Mouse (Mus musculus): ENCODE measurements at regions not wholly inside any gene's neighbourhood (a gene's known extent, or its start where the extent isn't known, plus 50 kb on each side); places are given as distances from the start of the nearest gene placed in this dataset.

- DNase-seq = no peak
Measured at GRCm38 (mm10) chr12:11981743-11982142, 280.2 kb upstream of the Fam49a start.

DNA sequence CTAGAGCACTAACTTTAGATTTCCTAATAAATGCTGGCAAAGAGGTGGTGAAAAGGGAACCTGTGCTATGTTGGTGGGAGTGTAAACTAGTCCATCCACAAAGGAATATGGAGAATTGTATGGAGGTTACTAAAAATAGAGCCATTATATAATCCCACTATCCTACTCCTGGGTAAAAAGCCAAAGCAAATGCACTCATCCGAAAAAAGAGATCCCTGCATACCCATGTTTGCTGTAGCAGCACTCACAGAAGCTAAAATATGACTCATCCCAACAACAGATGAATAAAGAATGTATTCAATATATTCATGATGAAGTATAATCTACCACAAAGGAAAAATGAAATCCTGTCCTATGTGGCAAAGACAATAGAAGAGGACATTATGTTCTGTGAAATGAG lies 268.4 kb upstream of the Fam49a start:
- no peak for DNase-seq

DNA sequence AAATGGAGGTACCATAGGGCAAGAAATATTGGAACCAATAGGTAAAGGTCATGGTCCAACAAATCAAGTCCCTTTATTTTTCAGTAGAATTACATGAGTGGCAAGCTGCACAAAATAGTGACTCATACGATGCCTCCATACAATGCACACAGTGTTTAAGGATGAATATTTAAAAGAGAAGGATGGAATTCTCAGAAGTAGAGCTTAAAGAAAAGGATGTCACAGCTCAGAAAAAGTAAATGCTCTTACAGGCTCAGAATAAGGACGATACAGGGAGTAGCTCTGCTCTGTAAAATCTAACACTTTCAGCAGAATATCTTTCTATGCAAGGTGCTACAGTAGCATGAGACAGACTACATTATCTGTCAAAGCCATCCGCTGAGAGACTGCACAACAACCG lies 262.7 kb upstream of the Fam49a start:
- no peak for DNase-seq

- no peak for DNase-seq
Measured at GRCm38 (mm10) chr12:12002414-12002813, 259.5 kb upstream of the Fam49a start.

DNA sequence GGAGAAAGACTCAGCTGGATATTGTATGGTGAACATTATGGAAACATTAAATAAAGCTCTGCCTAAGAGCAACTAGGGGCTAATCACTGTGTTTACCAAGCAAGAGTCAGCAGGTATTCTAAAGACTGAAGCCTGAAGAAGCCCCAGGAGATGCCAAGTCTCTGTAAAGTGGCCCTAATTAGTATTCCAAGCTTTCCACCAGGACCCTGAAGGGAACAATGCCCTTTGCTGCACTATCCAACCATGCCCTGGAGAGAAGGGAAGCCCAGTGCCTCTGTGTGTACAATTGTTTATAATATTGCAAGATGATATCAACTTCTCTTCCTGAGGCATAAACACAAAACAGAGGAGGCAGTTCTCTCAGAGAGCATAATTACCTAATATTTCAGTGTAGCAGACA lies 251.3 kb upstream of the Fam49a start:
- no peak for DNase-seq

DNA sequence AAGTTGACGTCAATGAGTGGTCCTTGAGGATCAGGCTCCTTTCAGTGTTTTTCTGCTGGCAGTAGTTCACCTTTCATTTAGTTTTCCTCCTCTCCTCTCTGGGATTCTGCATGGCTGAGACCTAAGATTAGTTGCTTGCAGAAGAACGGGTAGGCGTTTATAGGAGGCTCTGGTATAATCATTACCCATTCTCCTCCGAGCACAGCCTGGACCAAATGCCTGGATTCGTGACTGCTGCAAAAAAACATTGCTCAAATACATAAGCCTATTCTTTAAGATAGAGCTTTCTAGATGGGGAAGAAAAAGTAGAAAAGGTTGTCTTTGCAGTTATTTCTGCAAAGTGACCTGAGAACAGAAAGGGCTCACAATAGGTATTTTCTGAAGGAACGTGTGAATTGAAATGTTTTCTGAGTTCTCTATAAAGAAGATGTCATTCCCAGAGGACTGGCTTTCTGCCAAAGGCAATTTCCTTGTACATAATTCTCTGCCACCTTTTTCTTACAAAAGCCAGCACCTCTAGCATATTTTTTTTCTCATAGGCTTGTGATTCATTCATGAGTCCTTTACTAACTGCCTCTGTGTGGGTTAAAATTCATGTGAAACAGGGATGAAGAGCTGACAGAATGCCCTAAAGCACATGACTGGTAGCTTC lies 238.0 kb upstream of the Fam49a start:
- peak in 1 of 2 experiments; percentile 4 for DNase-seq

GRCm38 (mm10) chr12:12030039-12030550 lies 231.8 kb upstream of the Fam49a start:
- no peak for DNase-seq

DNA sequence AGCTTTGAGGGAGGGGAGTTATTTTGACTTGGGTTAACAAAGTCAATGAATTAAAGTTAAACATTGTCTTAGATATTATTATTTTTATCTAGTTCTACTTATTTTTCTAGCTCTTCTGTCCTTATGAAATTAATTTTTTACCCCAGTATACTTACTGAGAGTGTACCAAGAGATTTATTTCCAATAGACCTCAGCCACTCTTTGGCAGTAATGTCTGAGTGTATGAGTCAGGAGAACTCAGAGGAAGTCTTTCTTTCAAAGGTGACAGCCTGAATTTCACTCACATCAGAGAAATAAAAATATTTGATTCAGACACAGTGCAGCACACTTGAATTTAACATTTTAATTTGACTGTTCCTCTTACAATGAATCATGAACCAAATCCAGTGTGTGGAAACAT lies 227.4 kb upstream of the Fam49a start:
- no peak for DNase-seq

DNA sequence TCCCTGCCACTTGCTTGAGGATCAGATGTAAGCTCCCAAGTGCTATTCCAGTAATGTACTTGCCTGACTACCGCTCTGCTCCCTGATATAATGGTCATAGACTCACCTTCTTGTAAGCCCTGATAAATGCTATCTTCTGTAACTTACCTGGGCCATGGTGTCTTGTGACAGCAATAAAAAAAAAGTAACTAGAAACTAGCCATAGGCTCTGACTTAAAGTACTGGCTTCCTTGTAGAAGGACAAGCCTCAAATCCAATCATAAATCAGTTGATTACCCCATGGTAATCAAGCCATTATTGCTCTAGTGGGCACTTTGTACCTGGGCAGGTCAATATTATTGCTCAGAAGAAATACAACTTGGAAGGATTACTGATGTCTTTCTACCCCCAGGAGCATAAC lies 222.7 kb upstream of the Fam49a start:
- DNase-seq = no peak

- DNase-seq = no peak
Measured at GRCm38 (mm10) chr12:12062215-12062614, 199.7 kb upstream of the Fam49a start.

DNA sequence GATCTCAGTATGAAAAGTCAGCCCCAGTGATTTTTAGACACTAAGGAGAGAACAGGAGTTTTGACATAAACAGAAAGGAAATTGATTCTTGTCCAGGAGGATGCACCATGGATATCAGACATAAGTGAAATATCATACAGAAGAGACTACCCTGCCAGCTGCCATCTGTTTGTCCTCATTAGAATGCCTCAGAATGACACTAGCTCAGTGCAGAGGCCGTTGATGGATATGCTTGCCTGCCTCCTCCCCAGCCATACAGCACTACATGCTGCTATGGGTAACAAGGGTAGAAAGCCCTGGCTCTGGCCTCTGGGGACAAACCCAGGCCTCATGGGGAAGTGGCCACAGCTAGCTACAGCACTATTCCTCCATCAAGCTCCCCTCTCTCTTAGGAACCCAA lies 198.0 kb upstream of the Fam49a start:
- peak; percentile 4 to 11 for DNase-seq

GRCm38 (mm10) chr12:12064395-12064794 lies 197.5 kb upstream of the Fam49a start:
- DNase-seq = no peak

DNA sequence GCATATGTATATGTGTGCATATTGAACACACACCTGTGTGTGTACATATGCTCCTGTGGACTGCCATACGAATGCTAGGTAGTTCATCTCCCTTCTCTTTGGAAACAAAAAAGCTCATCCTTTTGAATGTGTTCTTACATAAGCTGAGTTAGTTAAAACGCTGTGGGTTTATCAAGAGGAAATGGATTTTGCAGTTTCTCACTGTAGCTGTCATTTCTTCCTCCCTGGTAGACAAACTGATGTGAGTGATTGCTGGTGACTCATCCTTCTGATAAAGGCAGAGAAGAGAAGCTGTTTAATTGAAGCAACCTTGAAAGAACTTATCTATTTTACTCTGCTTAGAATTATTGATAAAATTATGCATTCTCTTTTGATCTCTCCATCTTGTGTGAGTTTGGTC lies 173.6 kb upstream of the Fam49a start:
- DNase-seq = no peak
